Mouse (Mus musculus) testis, adult 2 months (tissue): ENCODE results near the gene Fcer1g.

ENCODE experiments used
- CTCF ChIP-seq: fragments of 200-500 bp; IDR thresholded peaks from 2 replicates; pipeline ENCODE4 v1.5.1; 2012; ENCODE audit warnings: low read depth, mild to moderate bottlenecking, inconsistent platforms, low read length, moderate library complexity; ENCODE audit not compliant: control insufficient read depth, insufficient read depth, insufficient replicate concordance
- POLR2A ChIP-seq: fragments of 200-500 bp; IDR thresholded peaks from 2 replicates; pipeline ENCODE4 v1.6.1; 2012; ENCODE audit warnings: low read depth, mild to moderate bottlenecking, inconsistent platforms, low read length, moderate library complexity; ENCODE audit not compliant: control insufficient read depth

DNA sequence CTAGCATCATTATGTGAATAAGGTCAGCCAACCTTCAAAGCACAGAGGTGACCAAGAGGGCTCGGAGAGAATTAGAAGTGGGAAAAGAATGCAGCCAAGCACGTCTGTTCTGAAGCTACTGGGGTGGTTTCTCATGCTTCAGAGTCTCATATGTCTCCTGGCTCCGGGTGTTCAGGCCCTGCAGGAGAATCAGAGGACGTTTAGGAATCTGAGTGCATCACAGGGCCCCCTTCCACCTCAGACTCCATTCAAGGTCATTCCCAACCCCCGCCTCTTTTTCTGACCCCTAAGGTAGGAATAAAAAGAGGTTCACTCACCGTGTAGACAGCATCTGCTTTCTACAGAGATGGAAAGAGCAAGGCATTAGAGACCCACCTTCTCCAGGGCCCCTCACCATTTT, 4.4 kb downstream of the Fcer1g start:
- TF ChIP-seq CTCF (no peak), POLR2A (no peak)
